Mouse (Mus musculus) adrenal gland, adult (tissue): ENCODE data around the gene Cds1.

Experiments used
- DNase-seq, 2 experiments: peaks; one replicate each; pipeline ENCODE4 v3.0.0; 2022 to 2023; ENCODE audit warnings: low spot score in 1 of 2; ENCODE audit not compliant: inconsistent age in 2 of 2

Gene Cds1

DNA sequence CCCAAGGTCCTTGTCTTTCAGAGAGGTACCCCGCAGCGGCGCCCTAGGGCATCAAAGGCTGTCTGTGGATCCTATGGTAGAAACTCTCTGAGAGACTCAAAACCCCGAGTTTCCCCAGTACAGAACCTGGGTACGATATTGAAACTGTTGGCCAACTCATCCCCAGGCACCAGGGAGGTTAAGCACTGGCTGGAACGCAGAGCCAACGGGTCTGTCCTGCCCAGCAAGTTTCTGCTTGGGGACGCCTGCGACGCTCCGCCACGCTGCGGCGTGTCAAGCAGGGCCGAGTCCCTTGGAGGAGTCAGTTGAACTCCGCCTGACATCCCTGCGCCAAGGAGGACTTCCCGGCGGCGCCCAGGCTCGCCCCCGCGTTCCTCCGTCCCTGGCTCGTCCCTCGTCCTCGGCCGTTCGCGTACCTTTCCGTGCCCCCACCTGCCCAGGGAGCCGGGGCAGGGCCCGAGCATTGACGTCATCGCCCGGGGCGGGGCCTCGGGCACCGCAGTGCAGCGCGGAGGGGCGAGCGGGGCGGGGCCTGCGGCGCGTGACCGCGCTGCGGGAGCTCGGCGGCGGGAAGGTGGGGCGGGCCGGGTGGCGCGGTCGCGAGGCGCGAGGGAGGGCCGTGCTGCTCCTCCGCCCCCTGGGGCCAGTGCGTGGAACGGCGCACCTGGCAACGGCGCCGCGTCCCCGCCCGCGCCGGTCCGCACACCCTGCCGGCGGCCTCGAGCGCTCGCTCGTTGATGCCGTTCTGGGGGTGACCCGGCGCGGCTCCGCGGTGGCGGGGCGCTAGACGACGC is at the start of gene Cds1:
Cds1 (plus strand) TSS at position 577 of the 794 bp plus-strand sequence.
- DNase-seq, result peak; percentile 87 to 94

DNA sequence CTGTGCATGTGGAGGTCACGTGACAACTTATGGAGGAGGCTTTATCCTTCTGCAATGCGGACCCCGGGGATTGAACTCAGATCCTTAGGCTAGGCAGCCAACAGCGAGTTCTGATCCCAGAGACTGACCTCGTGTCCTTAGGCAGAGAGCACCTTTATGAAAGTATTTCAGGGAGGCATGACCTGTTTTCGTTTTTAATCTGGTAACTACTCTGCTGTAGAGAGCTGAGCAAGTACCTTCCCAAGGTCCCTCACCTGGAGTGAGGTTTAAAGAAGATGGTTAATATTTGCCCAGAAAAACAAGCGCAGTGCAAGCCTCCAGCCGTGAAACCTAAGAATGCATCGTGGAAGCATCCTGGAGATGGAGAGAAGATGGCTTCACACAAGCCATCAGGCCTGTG is 40.7 kb upstream of the Cds1 start:
- no peak for DNase-seq

DNA sequence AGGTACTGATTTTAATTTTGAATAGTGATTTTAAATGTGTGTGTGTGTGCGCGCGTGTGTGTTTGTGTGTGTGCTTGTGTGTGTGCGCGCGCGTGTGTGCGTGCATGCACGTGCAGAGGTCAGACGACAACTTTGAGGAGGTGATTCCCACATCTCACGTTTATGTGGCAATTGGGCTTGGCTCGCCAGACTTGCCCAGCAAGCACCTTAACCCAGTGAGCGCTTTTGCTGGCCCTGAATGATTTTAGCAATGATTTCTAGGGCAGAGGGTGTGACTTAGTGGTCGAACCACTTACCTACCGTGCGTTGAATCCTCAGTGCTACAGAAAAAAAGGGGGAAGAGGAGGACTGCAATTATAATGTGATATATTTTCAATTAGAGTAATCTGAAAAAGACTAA is 40.2 kb upstream of the Cds1 start:
- DNase-seq, result no peak

DNA sequence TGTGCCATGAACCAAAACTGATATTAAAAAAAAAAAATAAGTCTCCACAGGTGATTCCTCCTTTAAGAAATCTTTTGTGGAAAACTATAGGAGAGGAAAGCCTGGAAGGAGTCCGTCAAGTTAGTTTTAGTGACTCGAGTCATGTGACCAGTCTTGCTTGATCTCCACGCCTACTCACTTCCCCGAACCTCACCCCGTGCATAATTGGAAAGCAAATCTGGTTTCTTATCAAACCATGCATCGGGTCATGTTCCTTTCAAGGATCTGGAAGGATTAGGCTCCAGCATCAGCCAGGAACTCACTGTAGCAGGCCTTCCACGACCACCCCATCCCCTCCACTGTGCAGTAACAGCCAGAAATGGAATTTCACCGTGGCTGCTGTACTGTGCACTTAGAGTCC is 39.2 kb upstream of the Cds1 start:
- DNase-seq, result no peak

DNA sequence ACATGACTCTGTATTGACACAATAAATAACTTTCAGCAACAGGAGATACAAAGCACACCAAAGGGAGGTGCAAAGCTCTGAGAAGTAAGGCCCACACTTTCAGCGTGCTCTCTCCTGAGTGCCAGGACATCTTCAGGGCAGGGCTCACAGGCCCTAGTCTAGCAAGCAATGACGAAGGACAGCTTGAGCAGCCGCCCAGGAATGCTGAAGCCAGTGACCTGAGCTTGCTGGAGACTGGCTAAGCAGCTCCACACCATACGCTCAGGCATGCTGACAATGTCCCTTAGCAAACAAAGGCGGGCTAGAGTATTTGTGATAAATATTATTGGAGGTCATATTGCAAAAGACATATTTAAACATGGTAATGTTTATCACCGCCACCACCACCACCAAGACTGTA is 38.6 kb upstream of the Cds1 start:
- no peak for DNase-seq

DNA sequence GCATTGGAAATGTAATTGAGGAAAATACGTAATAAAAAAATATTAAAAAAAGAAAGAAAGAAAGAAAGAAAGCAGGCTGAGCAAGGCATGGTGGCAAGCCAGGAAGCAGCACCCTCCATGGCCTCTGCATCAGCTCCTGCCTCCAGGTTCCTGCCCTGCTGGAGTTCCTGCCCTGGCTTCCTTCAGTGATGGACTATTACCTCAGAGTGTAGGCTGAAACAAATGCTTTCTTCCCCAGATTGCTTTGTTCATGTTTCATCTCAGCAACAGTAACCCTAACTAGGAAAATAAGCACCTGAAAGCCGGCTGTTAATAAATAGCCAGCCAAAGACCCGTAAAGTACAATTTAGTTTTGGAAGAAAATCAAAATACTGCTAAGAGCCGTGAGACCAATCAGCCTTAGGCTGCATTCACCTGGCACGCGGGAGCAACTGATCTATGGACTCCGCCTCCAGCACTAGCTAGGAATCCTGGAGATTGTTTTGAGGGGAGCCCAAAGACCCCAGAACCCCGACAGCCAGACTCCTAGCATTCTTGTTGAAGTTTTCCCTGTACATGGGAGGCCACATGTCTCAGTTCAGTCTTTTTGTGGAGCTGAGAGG is 36.5 kb upstream of the Cds1 start:
- DNase-seq, result no peak

DNA sequence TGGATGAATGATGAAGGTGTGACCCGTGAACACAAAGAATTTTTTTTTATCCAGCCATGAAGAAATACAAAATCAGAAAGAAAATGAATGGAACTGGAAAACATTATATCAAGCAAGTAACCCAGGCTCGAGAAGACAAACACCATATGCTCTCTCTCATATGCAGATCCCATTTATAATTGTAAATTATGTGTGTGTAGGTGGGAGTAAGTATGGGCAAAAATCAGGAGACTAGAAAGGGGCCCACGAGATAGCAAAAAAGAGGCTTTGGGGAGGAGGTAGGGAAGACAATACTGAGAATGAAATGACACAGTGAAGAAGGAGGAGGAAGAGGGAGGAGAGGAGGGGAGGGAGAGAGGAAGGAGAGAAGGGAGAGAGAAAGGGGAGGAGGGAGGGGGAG is 27.6 kb upstream of the Cds1 start:
- DNase-seq, result no peak

DNA sequence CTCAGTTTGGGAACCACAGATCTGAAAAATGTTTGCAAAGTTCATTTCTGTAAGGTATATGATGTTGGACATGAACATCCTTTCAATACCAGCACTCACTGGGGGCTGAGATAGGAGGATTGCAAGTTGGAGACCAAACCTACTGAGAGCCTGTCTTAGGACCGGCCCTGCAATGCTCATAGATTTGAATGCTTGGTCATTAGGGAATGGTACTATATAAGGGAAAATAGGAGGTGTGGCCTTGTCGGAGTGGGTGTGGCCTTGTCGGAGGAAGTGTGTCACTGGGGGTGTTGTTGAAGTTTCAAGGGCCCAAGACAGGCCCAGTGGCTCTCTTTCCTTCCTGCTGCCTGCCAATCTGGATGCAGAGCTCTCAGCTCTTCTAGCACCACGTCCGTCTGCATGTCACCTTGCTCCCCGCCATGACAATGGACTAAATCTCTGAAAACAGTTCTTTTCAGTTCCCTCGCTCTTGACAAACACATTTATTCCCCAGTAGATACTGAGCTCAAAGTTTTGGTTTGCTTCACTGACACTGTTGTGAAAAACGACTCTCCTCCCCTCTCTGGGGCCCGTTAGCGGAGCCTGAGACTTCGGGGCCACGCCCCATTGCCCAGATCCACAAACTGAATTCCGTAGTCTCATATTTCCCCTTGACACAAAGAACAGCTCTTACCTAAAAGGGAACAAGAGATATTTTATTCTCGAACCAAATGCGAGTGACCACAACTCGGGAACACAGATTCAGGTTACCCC is 24.3 kb upstream of the Cds1 start:
- no peak for DNase-seq

DNA sequence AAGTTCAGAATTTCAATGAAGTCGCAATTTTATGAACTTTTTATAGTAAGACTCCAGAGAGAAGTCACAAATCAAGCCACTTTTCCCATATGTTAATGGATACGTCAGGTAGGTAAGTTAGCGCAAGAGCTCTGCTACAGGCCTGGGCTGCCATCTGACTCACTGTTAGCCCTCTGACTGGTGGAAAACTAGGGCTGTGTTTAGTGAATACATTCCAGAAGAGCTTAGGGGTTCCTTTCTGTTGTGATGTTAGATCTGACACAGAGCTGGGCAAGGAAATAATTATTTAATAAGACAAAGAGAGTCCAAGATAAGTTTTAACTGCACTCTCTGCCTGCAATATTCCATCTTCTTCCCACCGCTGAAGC is 23.7 kb upstream of the Cds1 start:
- no peak for DNase-seq

DNA sequence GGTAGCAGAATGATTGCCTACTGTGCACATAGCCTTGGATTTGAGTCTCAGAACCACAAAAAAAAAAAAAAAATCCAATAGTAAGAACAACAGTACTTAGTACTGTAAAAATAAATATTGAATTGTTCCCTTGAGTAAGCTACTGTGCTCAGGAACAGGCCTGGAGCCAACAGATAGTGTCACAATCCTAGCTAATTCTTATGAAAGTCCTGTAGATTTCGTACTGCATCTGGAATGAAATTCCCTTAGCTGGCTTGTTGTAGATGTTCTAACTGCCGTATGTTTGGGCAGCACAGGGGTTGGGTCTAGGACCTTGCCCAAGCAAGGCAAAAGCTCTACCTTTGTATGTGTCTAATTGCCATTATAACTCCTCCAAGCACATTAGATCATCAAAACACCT is 22.9 kb upstream of the Cds1 start:
- peak in 1 of 2 experiments; percentile 72 for DNase-seq

DNA sequence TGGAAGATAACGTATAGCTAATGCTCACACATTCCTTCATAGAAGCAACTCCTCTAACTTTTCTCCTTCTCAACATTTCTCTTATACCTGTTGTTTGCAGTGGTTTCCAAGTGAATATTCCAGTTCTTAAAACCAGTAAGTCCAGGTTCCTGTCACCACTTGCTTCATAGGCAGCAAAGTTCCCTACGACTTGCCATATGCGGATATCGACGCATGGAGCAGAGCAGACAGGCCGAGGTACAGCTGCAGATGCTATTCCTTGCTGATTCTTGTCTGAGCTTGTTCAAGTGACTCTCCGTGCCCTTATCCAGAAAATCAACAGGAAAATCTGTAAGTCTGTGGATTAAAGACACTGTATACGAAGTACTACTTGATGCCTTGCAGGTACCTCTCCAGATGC is 22.5 kb upstream of the Cds1 start:
- DNase-seq, result no peak

DNA sequence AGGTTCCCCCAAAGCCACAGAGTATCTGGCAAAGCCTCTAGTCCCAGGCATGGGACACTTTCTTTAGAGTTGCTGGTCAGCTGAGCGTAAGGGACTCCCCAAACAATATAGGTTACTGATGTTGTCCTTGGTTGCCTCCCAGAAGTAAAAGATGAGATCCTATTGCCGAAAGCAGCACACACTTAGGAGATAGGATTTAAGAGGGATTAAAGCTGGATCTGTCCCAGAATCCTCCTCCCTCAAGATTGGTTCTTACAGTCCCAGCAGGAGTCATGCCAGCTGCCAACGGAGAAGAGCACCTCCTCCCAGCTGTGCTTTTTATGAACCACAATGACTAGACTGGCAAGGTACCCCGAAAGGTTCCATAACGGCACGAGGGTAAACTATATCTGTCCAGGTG is 20.0 kb upstream of the Cds1 start:
- DNase-seq, result peak in 1 of 2 experiments; percentile 15

DNA sequence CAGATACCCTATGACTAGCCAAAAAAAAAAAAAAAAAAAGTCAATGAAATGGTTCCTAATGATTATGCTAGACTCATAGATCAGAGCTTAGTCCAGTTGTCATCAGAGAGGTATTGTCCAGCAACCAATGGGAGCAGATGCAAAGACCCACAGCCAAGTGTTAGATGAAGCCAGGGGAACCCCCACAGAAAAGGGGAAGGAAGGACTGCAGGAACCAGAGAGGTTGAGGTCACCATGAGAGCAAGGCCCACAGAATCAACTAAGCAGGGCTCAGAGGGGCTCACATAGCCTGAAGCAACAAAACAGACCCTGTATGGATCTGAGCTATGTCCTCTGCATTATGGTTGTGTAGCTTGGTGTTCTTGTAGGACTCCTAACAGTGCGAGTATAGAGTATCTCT is 11.2 kb upstream of the Cds1 start:
- DNase-seq, result peak in 1 of 2 experiments; percentile 14

DNA sequence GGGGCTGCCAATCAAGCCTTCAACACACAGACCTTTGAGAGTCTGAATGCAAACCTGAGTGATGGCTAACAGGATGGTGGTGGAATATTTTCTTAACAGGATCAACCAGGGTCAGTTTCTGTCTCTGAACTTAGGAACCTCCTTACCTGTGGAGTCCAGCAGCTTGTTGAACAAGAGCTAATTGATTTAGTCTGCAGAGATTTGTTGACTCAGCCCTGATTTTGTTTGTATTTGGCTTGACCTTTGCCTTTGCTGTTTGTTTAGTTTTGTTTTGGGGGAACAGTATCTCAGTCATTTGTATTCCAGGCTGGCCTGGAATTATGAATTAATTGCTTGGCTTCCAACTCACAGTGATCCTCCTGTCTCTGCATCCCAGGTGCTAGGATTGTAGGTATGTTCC is 7.3 kb upstream of the Cds1 start:
- DNase-seq, result no peak

DNA sequence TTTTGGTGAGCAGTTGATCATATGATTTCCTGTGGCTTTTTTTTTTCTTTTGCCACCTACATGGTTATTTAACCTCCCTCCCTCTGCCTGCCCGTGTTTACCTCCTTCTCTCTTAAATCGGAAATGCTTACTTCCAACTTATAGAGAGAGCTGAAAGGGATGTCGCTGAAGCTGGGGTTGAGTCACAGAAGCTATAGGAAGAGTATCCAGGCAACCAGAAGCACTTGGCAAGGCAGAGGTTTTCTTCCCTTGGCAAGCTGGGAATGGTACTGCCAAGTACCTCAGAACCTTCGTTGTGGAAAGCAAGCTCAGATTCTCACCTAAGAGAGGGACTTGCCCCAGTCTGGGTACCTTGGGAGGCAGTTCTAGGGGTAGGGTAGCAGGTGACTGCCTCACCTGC is 3.2 kb upstream of the Cds1 start:
- no peak for DNase-seq

DNA sequence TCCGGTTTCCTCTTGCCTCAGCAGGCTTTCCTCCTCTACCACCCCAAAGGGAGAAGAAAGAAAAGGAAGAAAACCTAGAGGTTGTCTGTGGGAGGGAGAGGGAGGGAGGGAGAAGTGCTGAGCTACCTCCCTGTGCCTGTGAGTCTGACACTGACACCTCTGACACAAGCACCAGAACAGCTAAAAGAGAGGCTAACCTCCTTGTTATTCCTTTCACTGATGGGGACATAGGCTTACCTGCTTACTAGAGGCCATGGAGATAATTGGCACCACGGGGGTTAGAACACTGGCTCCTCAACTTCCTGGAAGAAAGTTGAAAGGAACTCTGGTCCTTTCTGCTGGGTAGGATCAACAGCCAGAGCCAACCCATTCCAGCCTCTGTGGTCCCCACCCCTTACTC is 1.4 kb upstream of the Cds1 start:
- DNase-seq, result peak in 1 of 2 experiments; percentile 15

DNA sequence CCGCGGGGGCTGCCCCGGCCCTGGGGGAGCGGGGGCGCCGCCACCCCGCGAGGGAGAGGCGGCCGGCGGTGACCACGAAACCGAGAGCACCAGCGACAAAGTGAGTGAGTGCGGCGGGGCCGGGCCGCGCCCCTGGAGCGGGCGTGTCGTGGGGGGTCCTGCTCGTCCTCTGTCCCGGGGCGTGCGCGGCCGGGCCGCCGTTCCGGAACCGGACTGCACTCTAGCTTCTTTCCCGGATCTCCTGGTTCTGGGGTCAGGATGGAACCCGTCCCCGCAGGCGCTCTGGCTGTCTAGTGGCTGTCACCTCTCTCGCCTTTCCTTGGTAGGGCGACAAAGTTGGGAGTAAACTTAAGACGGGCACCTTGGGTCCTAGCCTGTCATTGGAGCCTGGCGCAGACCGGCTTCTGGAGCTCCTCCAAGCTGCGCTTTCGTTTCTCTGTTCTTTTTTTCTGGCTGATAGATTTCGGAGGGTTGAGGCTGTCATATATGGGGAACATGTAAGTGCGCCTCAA is 516 bp downstream of the Cds1 start:
- DNase-seq, result peak; percentile 46 to 80

DNA sequence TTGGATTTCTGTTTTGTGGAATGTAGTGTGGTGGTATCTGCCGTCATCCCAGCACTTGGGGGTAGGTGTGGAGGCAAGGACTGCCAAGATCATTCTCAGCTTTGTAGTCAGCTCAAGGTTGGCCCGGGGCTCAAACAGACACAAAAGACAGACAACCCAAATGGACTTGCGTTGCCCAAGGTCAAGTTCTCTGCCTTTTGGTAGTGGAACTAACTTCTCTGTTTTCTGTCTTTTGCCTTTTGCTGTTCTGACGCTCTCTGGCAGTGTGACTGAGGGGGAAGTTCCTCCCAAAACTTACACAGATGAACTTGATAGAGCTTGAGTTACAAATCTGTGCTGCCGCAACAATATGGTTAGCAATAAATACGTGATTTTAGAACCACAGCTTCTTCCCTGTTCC is 1.3 kb downstream of the Cds1 start:
- DNase-seq, result peak; percentile 26 to 63

DNA sequence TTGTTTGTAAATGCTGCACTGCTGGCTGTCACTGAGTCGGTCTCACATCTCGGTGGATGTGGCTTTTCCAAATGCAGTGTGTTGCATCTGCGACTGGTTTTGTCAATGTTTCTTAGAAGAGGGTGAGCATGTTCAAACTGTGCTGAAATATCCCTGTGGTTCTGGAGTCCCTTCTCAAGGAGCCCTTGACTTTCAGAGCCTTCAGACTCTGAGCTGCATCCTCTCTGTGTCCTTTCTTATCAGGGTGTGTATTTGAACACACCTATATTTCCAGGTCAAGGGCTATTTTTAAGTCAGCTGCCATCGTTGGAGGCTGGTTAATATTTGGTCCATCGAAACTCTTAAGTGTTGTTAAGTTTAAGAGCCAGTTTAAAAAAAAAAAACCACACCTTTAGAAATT is 2.2 kb downstream of the Cds1 start:
- DNase-seq, result no peak

DNA sequence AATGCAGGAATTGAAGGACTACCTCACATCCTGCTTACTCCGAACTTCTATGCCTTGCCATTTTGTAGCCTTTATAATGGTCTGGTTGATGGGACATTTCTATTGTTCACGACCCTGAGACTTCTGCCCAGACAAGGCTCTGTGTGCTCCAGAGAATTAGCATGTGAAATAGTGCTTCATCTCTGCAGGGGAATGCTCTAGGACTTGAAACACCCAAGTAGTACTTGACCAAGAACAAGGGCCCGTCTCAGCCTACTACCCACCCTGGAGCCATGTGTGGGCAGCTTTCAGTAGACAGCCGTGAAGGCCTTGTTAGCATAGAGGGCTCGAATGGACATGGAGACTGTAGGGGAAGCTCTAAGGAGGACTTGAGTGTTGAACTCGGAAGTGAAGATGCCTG is 2.6 kb downstream of the Cds1 start:
- DNase-seq, result no peak

DNA sequence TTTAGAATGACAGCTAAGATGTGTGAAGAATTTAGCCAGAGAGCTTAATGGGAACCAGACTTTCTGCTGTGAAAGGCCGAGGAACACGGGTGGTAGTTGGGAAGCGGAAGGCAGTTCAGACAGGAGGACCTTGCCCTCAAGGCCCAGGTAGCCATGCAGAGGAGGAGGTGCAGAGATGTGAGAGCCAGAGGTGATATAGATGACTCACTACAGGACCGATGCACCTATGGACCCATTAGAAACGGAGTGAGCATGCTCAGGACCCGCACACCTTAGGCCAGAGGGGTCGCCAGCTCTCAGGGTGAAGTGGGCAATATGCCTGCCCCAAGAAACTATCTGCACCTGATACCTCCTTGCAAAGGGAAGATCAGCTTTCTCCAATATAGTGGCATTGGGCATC is 3.6 kb downstream of the Cds1 start:
- DNase-seq, result no peak

DNA sequence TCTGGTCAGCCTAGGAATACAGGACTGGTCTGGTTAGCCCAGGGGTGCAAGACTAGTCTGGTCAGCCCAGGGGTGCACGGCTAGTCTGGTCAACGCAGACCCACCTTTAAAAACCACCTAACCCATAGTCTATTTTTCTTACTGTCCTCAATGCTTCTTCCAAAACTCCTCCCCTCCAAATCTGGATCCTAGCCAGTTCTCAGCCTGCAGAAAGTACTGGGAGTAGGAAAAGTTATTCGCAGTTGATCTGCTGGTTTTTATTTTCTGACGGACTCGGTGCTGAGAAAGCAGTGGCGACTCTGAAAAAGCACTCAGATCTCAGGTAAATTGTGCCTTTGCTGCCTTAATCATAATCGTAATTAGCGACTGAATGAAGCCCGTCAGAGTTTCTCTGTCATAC is 7.7 kb downstream of the Cds1 start:
- DNase-seq, result peak in 1 of 2 experiments; percentile 37
